Mouse (Mus musculus): ENCODE measurements at regions not wholly inside any gene's neighbourhood (a gene's known extent, or its start where the extent isn't known, plus 50 kb on each side); places are given as distances from the start of the nearest gene placed in this dataset.

DNA sequence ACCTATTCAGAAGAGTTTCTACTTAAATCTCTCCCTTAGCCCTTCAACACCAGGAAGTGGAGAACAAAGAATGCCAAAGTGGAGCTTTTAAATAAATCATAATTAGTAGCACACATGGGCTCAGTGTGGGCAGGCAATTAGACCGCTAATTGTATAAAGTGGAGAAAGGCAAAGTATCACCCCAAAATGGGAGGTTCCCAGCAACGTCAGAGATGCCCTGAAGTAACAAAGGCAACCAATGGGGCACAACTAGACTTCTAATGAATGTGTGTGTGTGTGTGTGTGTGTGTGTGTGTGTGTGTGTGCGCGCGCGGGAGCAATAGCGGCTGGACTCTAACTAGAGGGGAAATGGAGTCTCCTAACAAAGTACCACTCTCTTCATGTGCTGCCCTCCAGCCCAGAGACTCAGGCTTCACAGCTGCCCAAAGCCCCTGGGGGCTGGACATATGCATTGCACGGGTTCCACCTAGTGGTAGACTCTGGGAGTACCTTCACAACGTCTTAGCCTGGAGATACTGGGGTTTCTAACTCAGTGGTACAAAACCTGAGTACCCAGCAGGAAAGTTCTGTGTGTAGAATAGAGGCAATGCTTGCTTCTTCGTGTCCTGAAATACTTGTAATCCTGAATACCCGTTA lies 162.3 kb upstream of the Snx19 start:
- peak; percentile 74 for TF ChIP-seq CTCF (conservative IDR thresholded peaks at IDR 0.05; ENCODE audit: insufficient read depth, insufficient read length, low read depth, low read length)
- no peak for TF ChIP-seq POLR2A (IDR thresholded peaks at IDR 0.05; ENCODE audit: low read depth, low read length)

Data from kidney, adult 2 months (tissue).